Mouse (Mus musculus) liver, embryonic 13.5 days (tissue): Measurements from ENCODE around the gene Rftn2. TPM values are rescaled to one million over a fixed set of nuclear protein-coding genes. Genes with fewer than 3 reads are reported as not detected.

Source experiments
- polyA plus RNA-seq: library from polyadenylated mRNA; unstranded; fragments of >200 nt; fragmentation: Nextera tagmentation; extraction: Ambion mirVana; gene quantifications from 2 replicates; pipeline ENCODE4 v1.2.1, GENCODE M21; 2015

Rftn2 gene
- polyA plus RNA-seq, 1 experiment from 2014 or later, result 0.52 TPM

Other genes with a start within 250 kb of the Rftn2 start
- gene Sf3b1, start 199.3 kb downstream of the Rftn2 start, polyA plus RNA-seq, result 171 and 213 TPM in 2 replicates
- gene Coq10b, start 174.0 kb downstream of the Rftn2 start, polyA plus RNA-seq, result 17.6 and 20.6 TPM in 2 replicates
- 600 and 712 TPM in 2 replicates for gene Hspe1, start 138.7 kb downstream of the Rftn2 start, polyA plus RNA-seq
- gene Hspd1, start 138.5 kb downstream of the Rftn2 start, polyA plus RNA-seq, result 478 and 596 TPM in 2 replicates
- 45.0 and 58.2 TPM in 2 replicates for gene Mob4, start 95.6 kb downstream of the Rftn2 start, polyA plus RNA-seq
- 3.0 and 3.2 TPM in 2 replicates for gene Mars2, start 10.4 kb upstream of the Rftn2 start, polyA plus RNA-seq
- gene Boll, start 136.7 kb upstream of the Rftn2 start, polyA plus RNA-seq, result 0.08 TPM in 1 of 2 replicates, not detected in the other
- 0.13 and 0.19 TPM in 2 replicates for gene Plcl1, start 179.1 kb upstream of the Rftn2 start, polyA plus RNA-seq